Mouse (Mus musculus) layer of hippocampus, adult 18-20 months (tissue): ENCODE measurements around the gene A630095N17Rik. TPM values are rescaled to one million over a fixed set of nuclear protein-coding genes. Genes with fewer than 3 reads are reported as not detected.
A peak's percentile ranks its signal among the peaks of the same experiment; 100 is the strongest.

ENCODE experiments used
- DNase-seq, 2 experiments: peaks; one replicate each; pipeline ENCODE4 v3.0.0; 2022; ENCODE audit warnings: low spot score in 2 of 2
- total RNA-seq, 2 experiments: library from RNA; stranded (reverse); gene quantifications; 2 replicates each; pipeline ENCODE4 v1.2.3; 2021

Gene A630095N17Rik
- total RNA-seq, 2 experiments from 2014 or later: not detected

- DNase-seq: no peak
These were observed 16.1 kb downstream of the A630095N17Rik start for GRCm38 (mm10) chr1:75215785-75216184.

GRCm38 (mm10) chr1:75214886-75215285, 17.0 kb downstream of the A630095N17Rik start:
- DNase-seq: peak; percentile 59 to 78

- DNase-seq: no peak
These were observed 17.5 kb downstream of the A630095N17Rik start for GRCm38 (mm10) chr1:75214442-75214841.

- DNase-seq: no peak
These were observed 18.8 kb downstream of the A630095N17Rik start for GRCm38 (mm10) chr1:75213096-75213495.

- DNase-seq: no peak
These were observed 19.4 kb downstream of the A630095N17Rik start for GRCm38 (mm10) chr1:75212542-75212941.

GRCm38 (mm10) chr1:75211141-75211708, 20.7 kb downstream of the A630095N17Rik start:
- no peak for DNase-seq

- peak; percentile 93 to 98 for DNase-seq
These were observed 21.5 kb downstream of the A630095N17Rik start, which contains the start of the genes Glb1l and Stk16 for GRCm38 (mm10) chr1:75210136-75211087. Gene Glb1l (minus strand): TSS chr1:75210813. Gene Stk16 (plus strand): TSS chr1:75210838.

- no peak for DNase-seq
These were observed 22.8 kb downstream of the A630095N17Rik start for GRCm38 (mm10) chr1:75208967-75209678.

GRCm38 (mm10) chr1:75201236-75201635, 30.7 kb downstream of the A630095N17Rik start:
- no peak for DNase-seq

GRCm38 (mm10) chr1:75192452-75192851, 39.5 kb downstream of the A630095N17Rik start:
- no peak for DNase-seq

GRCm38 (mm10) chr1:75191622-75192402, 40.1 kb downstream of the A630095N17Rik start, which contains the start of the genes Ankzf1 and Atg9a:
Gene Ankzf1 (plus strand): TSS chr1:75192151.
Gene Atg9a (minus strand): TSS chr1:75192196.
- peak; percentile 97 to 98 for DNase-seq

GRCm38 (mm10) chr1:75191258-75191621, 40.7 kb downstream of the A630095N17Rik start:
- no peak for DNase-seq

GRCm38 (mm10) chr1:75190577-75190976, 41.3 kb downstream of the A630095N17Rik start:
- no peak for DNase-seq

GRCm38 (mm10) chr1:75187914-75188483, 43.9 kb downstream of the A630095N17Rik start:
- no peak for DNase-seq

GRCm38 (mm10) chr1:75187126-75187525, 44.8 kb downstream of the A630095N17Rik start:
- DNase-seq: no peak

- DNase-seq: no peak
These were observed 46.4 kb downstream of the A630095N17Rik start for GRCm38 (mm10) chr1:75185495-75185894.

- DNase-seq: no peak
These were observed 49.7 kb downstream of the A630095N17Rik start for GRCm38 (mm10) chr1:75182160-75182559.

GRCm38 (mm10) chr1:75181377-75181870, 50.5 kb downstream of the A630095N17Rik start:
- no peak for DNase-seq

- no peak for DNase-seq
These were observed 51.2 kb downstream of the A630095N17Rik start for GRCm38 (mm10) chr1:75180741-75181140.

GRCm38 (mm10) chr1:75180105-75180590, 51.8 kb downstream of the A630095N17Rik start, which contains the start of gene Abcb6:
Gene Abcb6 (minus strand): TSS chr1:75180392.
- peak; percentile 92 to 95 for DNase-seq
